Mouse (Mus musculus): ENCODE data around the gene Lbh. TPM values are rescaled to one million over a fixed set of nuclear protein-coding genes. Genes with fewer than 3 reads are reported as not detected.

Lbh gene
- polyA plus RNA-seq, 1 experiment from 2014 or later = 8.7 TPM

GRCm38 (mm10) chr17:72953811-72954685, 35.9 kb downstream of the Lbh start:
- DNase-seq (ENCODE audit: low spot score) = no peak
- H3K4me3 ChIP-seq (ENCODE audit: low read depth, low read length) = no peak overlapping the region
- no peak overlapping the region for H3K9ac ChIP-seq (ENCODE audit: low read length)
- H3K9me3 ChIP-seq (replicated peaks; ENCODE audit: control insufficient read depth, low read length) = no peaks in the 10 kb centered on the region
- no peaks in the 10 kb centered on the region for H3K36me3 ChIP-seq (ENCODE audit: control insufficient read depth, insufficient read depth, low read length)
- no peak overlapping the region for H3K27ac ChIP-seq (ENCODE audit: low read depth, low read length)
- H3K4me2 ChIP-seq (ENCODE audit: low read length) = no peak overlapping the region
- no peak for ATAC-seq
- H3K27me3 ChIP-seq (replicated peaks; ENCODE audit: control insufficient read depth, insufficient read depth, low read length) = no peaks in the 10 kb centered on the region
- H3K4me1 ChIP-seq (ENCODE audit: control insufficient read depth, insufficient read depth, low read length) = no peaks in the 10 kb centered on the region
- 88% methylated on average over 6 of the region's 6 CpGs for WGBS

GRCm38 (mm10) chr17:72955534-72955933, 37.4 kb downstream of the Lbh start:
- H3K27ac ChIP-seq (ENCODE audit: low read depth, low read length) = no peak overlapping the region
- no peaks in the 10 kb centered on the region for H3K4me1 ChIP-seq (ENCODE audit: control insufficient read depth, insufficient read depth, low read length)
- H3K4me2 ChIP-seq (ENCODE audit: low read length) = no peak overlapping the region
- H3K4me3 ChIP-seq (ENCODE audit: low read depth, low read length) = no peak overlapping the region
- no peaks in the 10 kb centered on the region for H3K36me3 ChIP-seq (ENCODE audit: control insufficient read depth, insufficient read depth, low read length)
- WGBS = 48% methylated on average over 2 of the region's 2 CpGs
- DNase-seq (ENCODE audit: low spot score) (no peak), ATAC-seq (no peak)
- H3K9me3 ChIP-seq (replicated peaks; ENCODE audit: control insufficient read depth, low read length) = no peaks in the 10 kb centered on the region
- no peak overlapping the region for H3K9ac ChIP-seq (ENCODE audit: low read length)
- H3K27me3 ChIP-seq (replicated peaks; ENCODE audit: control insufficient read depth, insufficient read depth, low read length) = no peaks in the 10 kb centered on the region

- no peak overlapping the region for H3K27ac ChIP-seq (ENCODE audit: low read depth, low read length)
- DNase-seq (ENCODE audit: low spot score) = no peak
These were observed 38.9 kb downstream of the Lbh start for GRCm38 (mm10) chr17:72957016-72957415.

GRCm38 (mm10) chr17:72958886-72959285, 40.8 kb downstream of the Lbh start:
- Histone ChIP-seq H3K4me1 (ENCODE audit: control insufficient read depth, insufficient read depth, low read length) (no peaks in the 10 kb centered on the region), H3K9me3 (replicated peaks; ENCODE audit: control insufficient read depth, low read length) (no peaks in the 10 kb centered on the region), H3K4me2 (ENCODE audit: low read length) (no peak overlapping the region), H3K27me3 (replicated peaks; ENCODE audit: control insufficient read depth, insufficient read depth, low read length) (no peaks in the 10 kb centered on the region), H3K27ac (ENCODE audit: low read depth, low read length) (no peak overlapping the region), H3K36me3 (ENCODE audit: control insufficient read depth, insufficient read depth, low read length) (no peaks in the 10 kb centered on the region), H3K4me3 (ENCODE audit: low read depth, low read length) (no peak overlapping the region), H3K9ac (ENCODE audit: low read length) (no peak overlapping the region)
- 87% methylated on average over 5 of the region's 5 CpGs for WGBS
- ATAC-seq (no peak), DNase-seq (ENCODE audit: low spot score) (no peak)

More at GRCm38 (mm10) chr17:72957016-72957415, 38.9 kb downstream of the Lbh start:
- Histone ChIP-seq H3K27me3 (replicated peaks; ENCODE audit: control insufficient read depth, insufficient read depth, low read length) (no peaks in the 10 kb centered on the region), H3K36me3 (ENCODE audit: control insufficient read depth, insufficient read depth, low read length) (no peaks in the 10 kb centered on the region), H3K9ac (ENCODE audit: low read length) (no peak overlapping the region), H3K4me1 (ENCODE audit: control insufficient read depth, insufficient read depth, low read length) (no peaks in the 10 kb centered on the region), H3K4me2 (ENCODE audit: low read length) (no peak overlapping the region), H3K4me3 (ENCODE audit: low read depth, low read length) (no peak overlapping the region), H3K9me3 (replicated peaks; ENCODE audit: control insufficient read depth, low read length) (no peaks in the 10 kb centered on the region)
- 84% methylated on average over 6 of the region's 6 CpGs for WGBS
- ATAC-seq = no peak

- H3K9me3 ChIP-seq (replicated peaks; ENCODE audit: control insufficient read depth, low read length) = no peaks in the 10 kb centered on the region
- H3K36me3 ChIP-seq (ENCODE audit: control insufficient read depth, insufficient read depth, low read length) = no peaks in the 10 kb centered on the region
- ATAC-seq (no peak), DNase-seq (ENCODE audit: low spot score) (no peak)
- no peaks in the 10 kb centered on the region for H3K4me1 ChIP-seq (ENCODE audit: control insufficient read depth, insufficient read depth, low read length)
- no peaks in the 10 kb centered on the region for H3K27me3 ChIP-seq (replicated peaks; ENCODE audit: control insufficient read depth, insufficient read depth, low read length)
- no peak overlapping the region for H3K9ac ChIP-seq (ENCODE audit: low read length)
- no peak overlapping the region for H3K27ac ChIP-seq (ENCODE audit: low read depth, low read length)
- 69% methylated on average over 5 of the region's 5 CpGs for WGBS
- H3K4me3 ChIP-seq (ENCODE audit: low read depth, low read length) = no peak overlapping the region
- H3K4me2 ChIP-seq (ENCODE audit: low read length) = no peak overlapping the region
These were observed 41.5 kb downstream of the Lbh start for GRCm38 (mm10) chr17:72959497-72960039.

GRCm38 (mm10) chr17:72960243-72960642, 42.1 kb downstream of the Lbh start:
- H3K9ac ChIP-seq (ENCODE audit: low read length) = no peak overlapping the region
- ATAC-seq (no peak), DNase-seq (ENCODE audit: low spot score) (no peak)
- H3K9me3 ChIP-seq (replicated peaks; ENCODE audit: control insufficient read depth, low read length) = no peaks in the 10 kb centered on the region
- no peak overlapping the region for H3K4me3 ChIP-seq (ENCODE audit: low read depth, low read length)
- WGBS = 100% methylated on average over 4 of the region's 4 CpGs
- no peak overlapping the region for H3K27ac ChIP-seq (ENCODE audit: low read depth, low read length)
- no peak overlapping the region for H3K4me2 ChIP-seq (ENCODE audit: low read length)
- H3K36me3 ChIP-seq (ENCODE audit: control insufficient read depth, insufficient read depth, low read length) = no peaks in the 10 kb centered on the region
- no peaks in the 10 kb centered on the region for H3K27me3 ChIP-seq (replicated peaks; ENCODE audit: control insufficient read depth, insufficient read depth, low read length)
- H3K4me1 ChIP-seq (ENCODE audit: control insufficient read depth, insufficient read depth, low read length) = no peaks in the 10 kb centered on the region

- Histone ChIP-seq H3K27me3 (replicated peaks; ENCODE audit: control insufficient read depth, insufficient read depth, low read length) (no peaks in the 10 kb centered on the region), H3K4me3 (ENCODE audit: low read depth, low read length) (no peak overlapping the region), H3K4me1 (ENCODE audit: control insufficient read depth, insufficient read depth, low read length) (no peaks in the 10 kb centered on the region), H3K27ac (ENCODE audit: low read depth, low read length) (no peak overlapping the region), H3K9ac (ENCODE audit: low read length) (no peak overlapping the region), H3K4me2 (ENCODE audit: low read length) (no peak overlapping the region), H3K9me3 (replicated peaks; ENCODE audit: control insufficient read depth, low read length) (no peaks in the 10 kb centered on the region), H3K36me3 (ENCODE audit: control insufficient read depth, insufficient read depth, low read length) (no peaks in the 10 kb centered on the region)
- ATAC-seq = no peak
- DNase-seq (ENCODE audit: low spot score) = no peak
- WGBS = 85% methylated on average over 2 of the region's 2 CpGs
These were observed 42.8 kb downstream of the Lbh start for GRCm38 (mm10) chr17:72960873-72961272.

GRCm38 (mm10) chr17:72961953-72962630, 44.0 kb downstream of the Lbh start:
- Histone ChIP-seq H3K4me1 (ENCODE audit: control insufficient read depth, insufficient read depth, low read length) (no peaks in the 10 kb centered on the region), H3K9me3 (replicated peaks; ENCODE audit: control insufficient read depth, low read length) (no peaks in the 10 kb centered on the region), H3K27me3 (replicated peaks; ENCODE audit: control insufficient read depth, insufficient read depth, low read length) (no peaks in the 10 kb centered on the region), H3K9ac (ENCODE audit: low read length) (no peak overlapping the region), H3K4me3 (ENCODE audit: low read depth, low read length) (no peak overlapping the region), H3K4me2 (ENCODE audit: low read length) (no peak overlapping the region), H3K27ac (ENCODE audit: low read depth, low read length) (no peak overlapping the region), H3K36me3 (ENCODE audit: control insufficient read depth, insufficient read depth, low read length) (no peaks in the 10 kb centered on the region)
- WGBS = 83% methylated on average over 8 of the region's 8 CpGs
- ATAC-seq (no peak), DNase-seq (ENCODE audit: low spot score) (no peak)

- Histone ChIP-seq H3K27me3 (replicated peaks; ENCODE audit: control insufficient read depth, insufficient read depth, low read length) (no peaks in the 10 kb centered on the region), H3K4me2 (ENCODE audit: low read length) (no peak overlapping the region), H3K4me1 (ENCODE audit: control insufficient read depth, insufficient read depth, low read length) (no peaks in the 10 kb centered on the region), H3K9me3 (replicated peaks; ENCODE audit: control insufficient read depth, low read length) (no peaks in the 10 kb centered on the region), H3K4me3 (ENCODE audit: low read depth, low read length) (no peak overlapping the region), H3K27ac (ENCODE audit: low read depth, low read length) (no peak overlapping the region), H3K9ac (ENCODE audit: low read length) (no peak overlapping the region), H3K36me3 (ENCODE audit: control insufficient read depth, insufficient read depth, low read length) (no peaks in the 10 kb centered on the region)
- DNase-seq (ENCODE audit: low spot score) = no peak
- ATAC-seq = no peak
- 90% methylated on average over 5 of the region's 5 CpGs for WGBS
These were observed 47.6 kb downstream of the Lbh start for GRCm38 (mm10) chr17:72965687-72966086.
